Mouse (Mus musculus): ENCODE measurements around the gene Oxsr1. TPM values are rescaled to one million over a fixed set of nuclear protein-coding genes. Genes with fewer than 3 reads are reported as not detected.
A peak's percentile ranks its signal among the peaks of the same experiment; 100 is the strongest.

Gene Oxsr1
- polyA plus RNA-seq, 1 experiment from 2014 or later: 13.5 TPM

DNA sequence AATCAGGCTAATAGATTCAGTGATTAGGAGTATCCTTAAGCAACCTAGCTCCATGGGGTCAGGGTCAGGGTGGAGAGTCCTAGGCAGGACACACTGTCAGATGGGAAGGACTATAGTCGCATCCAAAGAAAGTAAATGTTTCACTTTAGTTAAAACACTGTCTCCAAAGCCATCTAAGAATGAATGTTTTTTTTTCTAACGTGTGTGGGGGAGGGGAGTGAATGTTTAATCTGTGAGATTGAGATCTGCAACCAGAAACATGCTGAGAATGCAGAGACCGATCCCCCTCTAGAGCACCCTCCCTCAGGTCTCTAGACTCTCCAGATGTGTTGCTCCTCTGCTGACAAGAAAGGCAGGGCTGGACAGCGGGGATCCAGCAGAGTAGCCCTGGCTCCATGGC, 115.1 kb downstream of the Oxsr1 start:
- no peaks in the 10 kb centered on the region for H3K9me3 ChIP-seq
- no peak overlapping the region for H3K4me2 ChIP-seq
- no peak overlapping the region for H3K27ac ChIP-seq
- H3K27me3 ChIP-seq (replicated peaks): no peaks in the 10 kb centered on the region
- no peak overlapping the region for H3K9ac ChIP-seq
- 51% methylated on average over 4 of the region's 4 CpGs for WGBS
- no peaks in the 10 kb centered on the region for H3K36me3 ChIP-seq
- H3K4me3 ChIP-seq (replicated peaks): no peak overlapping the region
- no peaks in the 10 kb centered on the region for H3K4me1 ChIP-seq
- no peak for ATAC-seq (ENCODE audit: insufficient read depth, low FRiP score, low read depth)

DNA sequence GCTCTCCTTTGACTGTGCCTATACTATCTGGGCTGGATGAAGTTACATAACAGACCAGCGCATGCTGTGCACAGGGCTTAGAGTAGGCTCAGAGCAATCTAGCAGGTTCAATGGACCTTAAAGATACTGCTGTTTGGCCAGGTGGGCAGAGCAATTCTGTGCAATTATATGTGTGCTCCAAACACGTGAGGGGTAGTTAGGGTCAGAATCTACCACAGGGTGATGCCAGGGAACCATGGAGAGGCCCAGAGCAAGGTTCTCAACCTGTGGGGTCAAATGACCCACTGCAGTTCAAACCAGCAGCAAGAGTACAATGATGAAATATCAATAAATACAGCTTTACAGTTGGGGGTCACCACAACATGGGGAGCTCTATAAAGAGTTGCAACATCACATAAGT, 115.6 kb downstream of the Oxsr1 start:
- Histone ChIP-seq H3K36me3 (no peaks in the 10 kb centered on the region), H3K27me3 (replicated peaks) (no peaks in the 10 kb centered on the region), H3K9ac (no peak overlapping the region), H3K4me1 (no peaks in the 10 kb centered on the region), H3K4me2 (no peak overlapping the region), H3K4me3 (replicated peaks) (no peak overlapping the region), H3K9me3 (no peaks in the 10 kb centered on the region), H3K27ac (no peak overlapping the region)
- WGBS: 68% methylated on average over 2 of the region's 2 CpGs
- no peak for ATAC-seq (ENCODE audit: insufficient read depth, low FRiP score, low read depth)

DNA sequence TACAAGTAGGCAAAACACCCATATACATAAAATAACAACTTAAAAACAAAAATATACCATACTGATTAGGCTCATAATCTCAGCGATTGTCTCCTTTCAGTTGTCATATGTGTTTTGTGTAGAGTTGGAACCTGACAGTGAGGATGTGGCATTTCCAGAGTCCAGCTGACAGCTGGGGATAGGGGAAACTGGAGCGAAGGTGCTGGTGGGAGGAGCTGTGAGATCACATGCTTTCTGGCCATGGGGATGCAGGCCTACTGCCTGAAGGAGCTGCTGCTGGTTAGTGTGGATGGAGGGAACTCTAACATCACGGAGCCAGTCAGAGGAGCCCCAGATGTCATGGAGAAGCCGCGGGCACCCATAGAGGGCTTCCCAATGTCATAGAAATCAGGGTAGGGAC, 116.5 kb downstream of the Oxsr1 start:
- no peaks in the 10 kb centered on the region for H3K27me3 ChIP-seq (replicated peaks)
- H3K4me2 ChIP-seq: no peak overlapping the region
- no peak overlapping the region for H3K9ac ChIP-seq
- no peaks in the 10 kb centered on the region for H3K4me1 ChIP-seq
- no peaks in the 10 kb centered on the region for H3K9me3 ChIP-seq
- no peaks in the 10 kb centered on the region for H3K36me3 ChIP-seq
- no peak overlapping the region for H3K27ac ChIP-seq
- no peak for ATAC-seq (ENCODE audit: insufficient read depth, low FRiP score, low read depth)
- 86% methylated on average over 5 of the region's 5 CpGs for WGBS
- H3K4me3 ChIP-seq (replicated peaks): no peak overlapping the region

- Histone ChIP-seq H3K4me2 (no peak overlapping the region), H3K27ac (no peak overlapping the region), H3K4me1 (no peaks in the 10 kb centered on the region), H3K36me3 (no peaks in the 10 kb centered on the region), H3K9ac (no peak overlapping the region), H3K9me3 (no peaks in the 10 kb centered on the region), H3K4me3 (replicated peaks) (no peak overlapping the region), H3K27me3 (replicated peaks) (no peaks in the 10 kb centered on the region)
- 91% methylated on average over 9 of the region's 9 CpGs for WGBS
- no peak for ATAC-seq (ENCODE audit: insufficient read depth, low FRiP score, low read depth)
Measured at GRCm38 (mm10) chr9:119203617-119204016, 118.6 kb downstream of the Oxsr1 start.

GRCm38 (mm10) chr9:119201653-119202052, 120.6 kb downstream of the Oxsr1 start:
- no peak overlapping the region for H3K9ac ChIP-seq
- H3K9me3 ChIP-seq: no peaks in the 10 kb centered on the region
- no peak overlapping the region for H3K27ac ChIP-seq
- no peaks in the 10 kb centered on the region for H3K4me1 ChIP-seq
- ATAC-seq (ENCODE audit: insufficient read depth, low FRiP score, low read depth): no peak
- H3K36me3 ChIP-seq: no peaks in the 10 kb centered on the region
- no peak overlapping the region for H3K4me3 ChIP-seq (replicated peaks)
- H3K27me3 ChIP-seq (replicated peaks): no peaks in the 10 kb centered on the region
- WGBS: 83% methylated on average over 5 of the region's 5 CpGs
- H3K4me2 ChIP-seq: no peak overlapping the region

DNA sequence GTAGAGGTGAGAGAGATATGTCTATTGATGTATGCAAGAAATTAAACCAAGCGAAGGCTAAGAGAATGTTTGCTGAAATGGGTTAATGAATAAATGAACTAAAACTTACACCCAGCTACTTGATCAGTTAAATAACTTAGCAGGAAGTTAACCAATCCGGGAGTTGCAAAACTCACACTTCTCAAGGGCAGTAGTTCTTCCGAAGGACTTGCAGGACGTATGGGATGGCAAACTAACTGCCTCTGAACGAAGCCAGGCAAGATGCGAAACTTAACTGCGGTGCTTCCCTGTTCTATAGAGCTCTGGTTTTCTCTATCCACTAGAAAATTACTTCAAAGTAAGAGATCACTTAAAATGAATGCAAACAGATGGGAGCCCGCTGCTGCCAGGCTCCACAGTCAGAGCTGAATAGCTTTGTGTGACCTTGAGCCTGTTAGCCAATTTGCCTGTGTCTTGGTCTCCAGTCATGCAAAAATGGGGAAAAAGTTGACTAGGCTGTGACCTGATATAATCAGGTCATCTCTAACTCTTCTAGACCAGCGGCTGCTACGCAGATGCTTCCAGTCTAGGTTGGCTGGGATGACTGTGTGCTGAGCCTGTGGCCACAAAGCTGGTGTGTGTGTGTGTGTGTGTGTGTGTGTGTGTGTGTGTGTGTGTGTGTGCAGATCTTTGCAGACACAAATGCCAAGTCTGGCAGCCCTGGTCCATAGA, 122.9 kb downstream of the Oxsr1 start:
- 73% methylated on average over 10 of the region's 10 CpGs for WGBS
- H3K9me3 ChIP-seq: no peaks in the 10 kb centered on the region
- no peak overlapping the region for H3K27ac ChIP-seq

GRCm38 (mm10) chr9:119192202-119192990, 129.8 kb downstream of the Oxsr1 start:
- no peak overlapping the region for H3K9ac ChIP-seq
- H3K36me3 ChIP-seq: no peaks in the 10 kb centered on the region
- WGBS: 32% methylated on average over 11 of the region's 11 CpGs
- peak; percentile 60; the same call in 1 of the 2 replicates for ATAC-seq (ENCODE audit: insufficient read depth, low FRiP score, low read depth)
- H3K4me2 ChIP-seq: no peak overlapping the region
- H3K4me1 ChIP-seq: no peaks in the 10 kb centered on the region
- no peak overlapping the region for H3K27ac ChIP-seq
- H3K4me3 ChIP-seq (replicated peaks): no peak overlapping the region
- H3K9me3 ChIP-seq: no peaks in the 10 kb centered on the region
- no peaks in the 10 kb centered on the region for H3K27me3 ChIP-seq (replicated peaks)

More for the DNA sequence above, 122.9 kb downstream of the Oxsr1 start:
- H3K4me3 ChIP-seq (replicated peaks): no peak overlapping the region
- no peak for ATAC-seq (ENCODE audit: insufficient read depth, low FRiP score, low read depth)
- no peak overlapping the region for H3K4me2 ChIP-seq
- no peaks in the 10 kb centered on the region for H3K27me3 ChIP-seq (replicated peaks)
- no peaks in the 10 kb centered on the region for H3K4me1 ChIP-seq
- H3K36me3 ChIP-seq: no peaks in the 10 kb centered on the region
- no peak overlapping the region for H3K9ac ChIP-seq

Other genes with a start within 250 kb of the Oxsr1 start
- gene Plcd1, start 228.9 kb downstream of the Oxsr1 start, polyA plus RNA-seq (2015; fragmentation: Nextera tagmentation; extraction: Ambion mirVana): 39.4 and 50.5 TPM in 2 replicates
- 0.85 and 0.89 TPM in 2 replicates for gene Dlec1, start 219.9 kb downstream of the Oxsr1 start, polyA plus RNA-seq (2015; fragmentation: Nextera tagmentation; extraction: Ambion mirVana)
- 1.3 and 2.3 TPM in 2 replicates for gene Acaa1b, start 165.3 kb downstream of the Oxsr1 start, polyA plus RNA-seq (2015; fragmentation: Nextera tagmentation; extraction: Ambion mirVana)
- not detected in 2 replicates for gene Gm47289, start 163.3 kb downstream of the Oxsr1 start, polyA plus RNA-seq (2015; fragmentation: Nextera tagmentation; extraction: Ambion mirVana)
- not detected in 2 replicates for gene Slc22a13, start 113.3 kb downstream of the Oxsr1 start, polyA plus RNA-seq (2015; fragmentation: Nextera tagmentation; extraction: Ambion mirVana)
- 116 and 119 TPM in 2 replicates for gene Acaa1a, start 17.2 kb upstream of the Oxsr1 start, polyA plus RNA-seq (2015; fragmentation: Nextera tagmentation; extraction: Ambion mirVana)
- gene Myd88, start 19.0 kb upstream of the Oxsr1 start, polyA plus RNA-seq (2015; fragmentation: Nextera tagmentation; extraction: Ambion mirVana): 32.4 and 34.7 TPM in 2 replicates
- 6.0 and 8.9 TPM in 2 replicates for gene Xylb, start 35.0 kb upstream of the Oxsr1 start, polyA plus RNA-seq (2015; fragmentation: Nextera tagmentation; extraction: Ambion mirVana)
- 0.08 TPM in 1 of 2 replicates, not detected in the other for gene Slc22a14, start 43.1 kb upstream of the Oxsr1 start, polyA plus RNA-seq (2015; fragmentation: Nextera tagmentation; extraction: Ambion mirVana)
- gene Acvr2b, start 79.7 kb upstream of the Oxsr1 start, polyA plus RNA-seq (2015; fragmentation: Nextera tagmentation; extraction: Ambion mirVana): 19.3 and 20.3 TPM in 2 replicates
- 21.1 and 21.4 TPM in 2 replicates for gene Exog, start 122.5 kb upstream of the Oxsr1 start, polyA plus RNA-seq (2015; fragmentation: Nextera tagmentation; extraction: Ambion mirVana)